13 mouse cellular contexts compared by ENCODE assay signal in genomic region chr1:128548220-128548998, GRCm38 (mm10). TPM values are rescaled to one million over a fixed set of nuclear protein-coding genes. Genes with fewer than 3 reads are reported as not detected.
A peak's percentile ranks its signal among the peaks of the same experiment; 100 is the strongest.
DNase-seq lines count a peak whose midpoint lies in the region; ATAC-seq lines count a peak whose summit lies in the region.
"Had no signal": no experiment of that assay in that cellular context is flagged by ENCODE, and none has a peak within 500 bp of the region (broad histone marks: within the 10 kb centered on the region; RNA-seq: fewer than 3 reads in every experiment).

No protein-coding gene starts in this region.

- peak; percentile 51 for ATAC-seq in neutrophil, adult 5-6 weeks (ENCODE audit: extremely low read depth, insufficient number of reproducible peaks, low FRiP score, poor library complexity, severe bottlenecking)
- ATAC-seq: forebrain, embryonic 15.5 days; hindbrain, embryonic 16.5 days had no signal

- DNase-seq in spleen, postnatal 36 days (ENCODE audit: low spot score in 2 of 2), result peak; percentile 25 to 33
- DNase-seq in spleen, postnatal 10 days (ENCODE audit: low spot score in 2 of 2), result no peak
- DNase-seq in CD8-positive naive resting alpha-beta T cell, adult 2 months (ENCODE audit: low read depth in 2 of 2, low spot score in 2 of 2), result peak; percentile 21 to 33
- peak; percentile 89 for DNase-seq in induced T-regulatory cell, adult 2 months (ENCODE audit: low read depth)
- no peak for DNase-seq in cerebellum, adult 18-20 months
- no peak for DNase-seq in ovary, postnatal 10 days (ENCODE audit: low spot score)
- DNase-seq: adrenal gland, adult 2 months; cerebellum, adult 8-10 months; kidney, adult 2 months; kidney, postnatal 4 days had no signal

RNA-seq across cellular contexts. Expression of gene Cxcr4, which starts 43.7 kb away (rescaled TPM):
- total RNA-seq in neutrophil, adult 5-6 weeks (2017), result 920 and 1,038 TPM in 2 replicates

Comparison
In these comparisons a context has a peak if more than half of its experiments do, and no peak if none do; other contexts are left out.
1. DNase-seq: peak in spleen, postnatal 36 days (2 of 2), CD8-positive naive resting alpha-beta T cell, adult 2 months (2 of 2) and induced T-regulatory cell, adult 2 months (single experiment); none in spleen, postnatal 10 days (0 of 2), cerebellum, adult 18-20 months (0 of 2) and ovary, postnatal 10 days (single experiment).